Mouse (Mus musculus): ENCODE results near the gene Thada. TPM values are rescaled to one million over a fixed set of nuclear protein-coding genes. Genes with fewer than 3 reads are reported as not detected.

Gene Thada
- polyA plus RNA-seq, 2 experiments = 9.1 to 9.7 TPM

DNA sequence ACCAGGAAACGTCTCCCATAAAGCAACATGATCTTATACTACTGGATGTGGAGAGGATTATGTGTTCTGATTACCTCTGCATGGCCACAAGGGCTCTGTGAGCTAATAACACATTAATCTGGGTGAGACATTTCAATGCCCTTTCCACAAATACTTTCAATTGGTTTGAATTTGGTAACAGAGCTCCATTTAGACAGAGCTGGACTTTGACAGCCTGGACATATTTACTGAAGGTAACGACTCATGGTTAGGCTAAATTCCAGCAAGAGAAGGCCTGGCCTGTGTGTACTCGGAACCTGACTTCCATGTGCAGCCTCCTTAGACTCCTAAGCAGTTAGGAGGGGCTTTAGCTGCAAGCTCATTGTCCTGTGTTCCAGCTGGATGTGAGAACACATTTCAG, 214.6 kb downstream of the Thada start:
- Histone ChIP-seq H3K9me3 (ENCODE audit: control insufficient read depth, low read length) (no peaks in the 10 kb centered on the region), H3K36me3 (ENCODE audit: control insufficient read depth, insufficient read depth, low read length) (peaks cover 12% of the 10 kb centered on the region), H3K4me2 (replicated peaks; ENCODE audit: low read depth, low read length, severe bottlenecking) (no peak overlapping the region), H3K4me3 (replicated peaks; ENCODE audit: low read length) (no peak overlapping the region), H3K27ac (replicated peaks; ENCODE audit: low read depth, low read length) (no peak overlapping the region), H3K4me1 (ENCODE audit: control insufficient read depth, insufficient read depth, low read length) (peaks cover 11% of the 10 kb centered on the region), H3K9ac (ENCODE audit: low read depth, low read length, severe bottlenecking) (no peak overlapping the region), H3K27me3 (ENCODE audit: control insufficient read depth, insufficient read depth, low read length) (no peaks in the 10 kb centered on the region)
- ATAC-seq (ENCODE audit: low FRiP score, low read depth) = no peak
- 71% methylated on average over 3 of the region's 3 CpGs for WGBS
- DNase-seq (ENCODE audit: low spot score) = no peak
- no peak for TF ChIP-seq POLR2A (IDR thresholded peaks at IDR 0.05; ENCODE audit: borderline replicate concordance, extremely low read depth, insufficient read depth, insufficient read length)

DNA sequence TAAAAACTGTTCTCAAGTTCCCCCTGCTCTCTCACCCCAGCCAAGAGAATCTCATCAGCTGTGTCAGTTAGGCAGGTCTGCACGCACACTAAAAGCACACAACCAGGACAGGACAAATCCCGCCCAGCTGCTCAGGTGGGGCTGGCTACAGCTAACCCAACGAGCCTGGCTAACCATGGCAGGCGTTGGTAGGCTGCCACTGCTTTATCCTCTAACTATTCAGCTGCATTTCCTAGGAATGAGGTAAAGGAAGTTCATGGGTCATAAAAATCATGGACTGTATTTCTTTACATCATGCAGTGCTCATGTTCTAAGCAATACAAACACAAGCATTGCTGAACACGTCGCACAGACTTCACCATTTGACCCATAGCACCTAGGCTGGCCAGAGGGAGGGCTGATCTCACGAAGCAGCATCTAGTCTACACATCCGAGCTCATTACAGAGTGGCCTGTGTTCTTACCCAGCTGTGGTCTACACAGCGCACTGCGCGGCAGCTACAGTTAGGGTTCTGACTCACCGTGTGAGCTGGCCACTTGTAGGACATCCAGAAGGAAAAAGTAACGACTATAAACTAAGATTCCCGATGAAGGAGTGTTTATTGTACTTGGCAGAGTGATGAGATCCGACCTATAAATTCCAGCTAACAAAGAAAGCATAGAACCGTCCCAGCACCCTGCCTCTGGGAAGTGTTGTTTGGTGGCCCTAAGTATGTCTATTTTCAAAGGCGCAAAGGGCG, 221.7 kb downstream of the Thada start:
- WGBS = 50% methylated on average over 18 of the region's 18 CpGs
- DNase-seq (ENCODE audit: low spot score) (peak; percentile 55), ATAC-seq (ENCODE audit: low FRiP score, low read depth) (peak; percentile 68)
- Histone ChIP-seq H3K27me3 (ENCODE audit: control insufficient read depth, insufficient read depth, low read length) (no peaks in the 10 kb centered on the region), H3K4me2 (replicated peaks; ENCODE audit: low read depth, low read length, severe bottlenecking) (no peak overlapping the region), H3K9me3 (ENCODE audit: control insufficient read depth, low read length) (no peaks in the 10 kb centered on the region), H3K4me1 (ENCODE audit: control insufficient read depth, insufficient read depth, low read length) (peaks cover 20% of the 10 kb centered on the region), H3K4me3 (replicated peaks; ENCODE audit: low read length) (no peak overlapping the region), H3K27ac (replicated peaks; ENCODE audit: low read depth, low read length) (peak overlapping the region; percentile 14), H3K9ac (ENCODE audit: low read depth, low read length, severe bottlenecking) (no peak overlapping the region), H3K36me3 (ENCODE audit: control insufficient read depth, insufficient read depth, low read length) (peaks cover 5% of the 10 kb centered on the region; the same call in 1 of the 2 replicates)
- TF ChIP-seq POLR2A (IDR thresholded peaks at IDR 0.05; ENCODE audit: borderline replicate concordance, extremely low read depth, insufficient read depth, insufficient read length) = no peak

DNA sequence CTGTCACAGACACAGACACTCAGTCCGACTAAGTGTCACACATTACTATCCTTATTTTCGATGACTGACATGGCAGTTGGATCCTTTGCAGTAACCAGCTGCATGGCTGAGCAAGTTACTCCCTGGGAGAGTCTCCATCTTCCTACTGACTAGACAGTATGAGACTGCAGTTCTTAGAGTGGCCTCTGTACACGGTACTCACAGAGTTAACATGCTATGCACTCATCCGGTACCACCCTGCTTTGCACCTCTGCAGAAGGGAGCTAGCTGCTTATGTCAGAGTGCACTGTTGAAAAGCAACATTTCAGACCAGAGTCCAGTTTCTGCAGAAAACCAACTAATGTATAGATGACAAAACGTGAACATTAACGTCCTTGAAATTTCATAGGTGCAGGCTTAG, 222.2 kb downstream of the Thada start:
- no peak for DNase-seq (ENCODE audit: low spot score)
- no peak overlapping the region for H3K4me2 ChIP-seq (replicated peaks; ENCODE audit: low read depth, low read length, severe bottlenecking)
- no peaks in the 10 kb centered on the region for H3K27me3 ChIP-seq (ENCODE audit: control insufficient read depth, insufficient read depth, low read length)
- H3K4me3 ChIP-seq (replicated peaks; ENCODE audit: low read length) = no peak overlapping the region
- no peak overlapping the region for H3K9ac ChIP-seq (ENCODE audit: low read depth, low read length, severe bottlenecking)
- no peak for TF ChIP-seq POLR2A (IDR thresholded peaks at IDR 0.05; ENCODE audit: borderline replicate concordance, extremely low read depth, insufficient read depth, insufficient read length)
- peaks cover 20% of the 10 kb centered on the region for H3K4me1 ChIP-seq (ENCODE audit: control insufficient read depth, insufficient read depth, low read length)
- 55% methylated on average over 6 of the region's 6 CpGs for WGBS
- no peak overlapping the region for H3K27ac ChIP-seq (replicated peaks; ENCODE audit: low read depth, low read length)
- ATAC-seq (ENCODE audit: low FRiP score, low read depth) = peak; percentile 23; the same call in 1 of the 2 replicates
- no peaks in the 10 kb centered on the region for H3K9me3 ChIP-seq (ENCODE audit: control insufficient read depth, low read length)
- 0 out of 2 replicates have a peak, but pooled peaks cover 3% of the 10 kb centered on the region for H3K36me3 ChIP-seq (ENCODE audit: control insufficient read depth, insufficient read depth, low read length)

DNA sequence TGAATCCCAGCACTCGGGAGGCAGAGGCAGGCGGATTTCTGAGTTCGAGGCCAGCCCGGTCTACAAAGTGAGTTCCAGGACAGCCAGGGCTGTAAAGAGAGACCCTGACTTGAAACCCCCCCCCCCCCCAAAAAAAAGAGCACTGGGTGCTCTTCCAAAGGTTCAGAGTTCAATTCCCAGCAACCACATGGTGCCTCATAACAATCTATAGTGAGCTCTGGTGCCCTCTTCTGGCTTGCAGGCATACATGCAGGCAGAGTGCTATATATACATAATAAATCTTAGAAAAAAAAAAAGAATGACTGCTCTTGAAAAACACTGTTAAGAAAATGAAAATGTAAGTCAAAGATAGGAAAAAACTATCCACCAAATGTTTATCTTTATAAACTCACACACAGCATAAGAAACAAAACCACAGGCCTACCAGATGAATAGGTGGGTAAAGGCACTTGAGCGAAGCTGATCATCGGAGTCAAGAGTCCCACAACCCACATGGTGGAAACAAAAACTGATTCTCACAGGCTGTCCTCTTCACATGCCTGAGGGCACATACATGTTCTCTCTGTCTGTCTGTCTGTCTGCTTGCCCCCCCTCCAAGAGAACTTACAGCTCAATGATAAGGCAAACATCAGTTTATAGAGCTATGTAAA, 224.6 kb downstream of the Thada start:
- Histone ChIP-seq H3K9me3 (ENCODE audit: control insufficient read depth, low read length) (no peaks in the 10 kb centered on the region), H3K36me3 (ENCODE audit: control insufficient read depth, insufficient read depth, low read length) (no peaks in the 10 kb centered on the region), H3K4me3 (replicated peaks; ENCODE audit: low read length) (no peak overlapping the region), H3K9ac (ENCODE audit: low read depth, low read length, severe bottlenecking) (no peak overlapping the region), H3K27ac (replicated peaks; ENCODE audit: low read depth, low read length) (no peak overlapping the region), H3K4me1 (ENCODE audit: control insufficient read depth, insufficient read depth, low read length) (peaks cover 20% of the 10 kb centered on the region), H3K27me3 (ENCODE audit: control insufficient read depth, insufficient read depth, low read length) (no peaks in the 10 kb centered on the region), H3K4me2 (replicated peaks; ENCODE audit: low read depth, low read length, severe bottlenecking) (no peak overlapping the region)
- no peak for ATAC-seq (ENCODE audit: low FRiP score, low read depth)
- TF ChIP-seq POLR2A (IDR thresholded peaks at IDR 0.05; ENCODE audit: borderline replicate concordance, extremely low read depth, insufficient read depth, insufficient read length) = no peak
- no peak for DNase-seq (ENCODE audit: low spot score)
- 97% methylated on average over 6 of the region's 6 CpGs for WGBS

DNA sequence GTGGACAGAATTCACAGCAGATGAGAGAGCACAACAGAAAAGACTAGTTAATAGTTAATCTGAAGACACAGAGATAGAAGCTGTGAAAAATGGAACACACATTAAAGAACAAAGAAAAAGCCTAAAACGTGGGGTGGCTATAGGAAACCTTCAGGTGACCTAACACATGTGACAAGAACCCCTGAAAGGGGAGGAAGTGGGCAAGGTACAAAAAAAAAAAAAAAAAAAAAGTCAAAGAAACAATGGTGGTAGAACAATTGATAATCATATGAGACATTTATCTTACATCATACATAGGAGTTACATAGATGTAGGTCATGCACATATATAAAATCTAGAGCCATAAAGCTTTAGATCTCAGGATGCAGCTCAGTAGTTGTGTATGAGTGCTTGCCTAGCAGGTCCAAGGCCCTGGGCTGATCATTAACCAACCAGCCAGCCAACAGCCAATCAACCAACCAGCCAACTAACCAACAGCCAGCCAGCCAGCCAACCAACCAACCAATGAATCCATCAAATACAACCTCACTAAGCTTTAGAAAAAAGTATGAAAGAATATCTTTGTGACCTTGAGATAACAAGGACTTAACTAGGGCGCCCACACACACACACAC, 226.2 kb downstream of the Thada start:
- no peaks in the 10 kb centered on the region for H3K27me3 ChIP-seq (ENCODE audit: control insufficient read depth, insufficient read depth, low read length)
- ATAC-seq (ENCODE audit: low FRiP score, low read depth) (no peak), DNase-seq (ENCODE audit: low spot score) (no peak)
- H3K4me3 ChIP-seq (replicated peaks; ENCODE audit: low read length) = no peak overlapping the region
- WGBS = 88% methylated on average over 2 of the region's 2 CpGs
- no peaks in the 10 kb centered on the region for H3K36me3 ChIP-seq (ENCODE audit: control insufficient read depth, insufficient read depth, low read length)
- no peak overlapping the region for H3K27ac ChIP-seq (replicated peaks; ENCODE audit: low read depth, low read length)
- peaks cover 14% of the 10 kb centered on the region for H3K4me1 ChIP-seq (ENCODE audit: control insufficient read depth, insufficient read depth, low read length)
- no peak overlapping the region for H3K4me2 ChIP-seq (replicated peaks; ENCODE audit: low read depth, low read length, severe bottlenecking)
- TF ChIP-seq POLR2A (IDR thresholded peaks at IDR 0.05; ENCODE audit: borderline replicate concordance, extremely low read depth, insufficient read depth, insufficient read length) = no peak
- no peaks in the 10 kb centered on the region for H3K9me3 ChIP-seq (ENCODE audit: control insufficient read depth, low read length)
- H3K9ac ChIP-seq (ENCODE audit: low read depth, low read length, severe bottlenecking) = no peak overlapping the region
